Mouse (Mus musculus) liver, adult 2 months (tissue): ENCODE measurements around the gene Clip4. TPM values are rescaled to one million over a fixed set of nuclear protein-coding genes. Genes with fewer than 3 reads are reported as not detected.

Experiments
- DNase-seq: peaks from one replicate; pipeline ENCODE4 v3.0.0-alpha.2; 2011; ENCODE audit warnings: low read depth, low spot score; ENCODE audit errors: extremely low read depth
- H3K27ac ChIP-seq: fragments of 200-500 bp; replicated peaks from 2 replicates; pipeline ENCODE4 v1.5.1; 2012; ENCODE audit warnings: low read depth, mild to moderate bottlenecking, control low read depth, inconsistent platforms, low read length; ENCODE audit not compliant: insufficient read depth
- H3K27me3 ChIP-seq: fragments of 200-500 bp; 2 replicates; pipeline ENCODE4 v1.6.1; 2012; ENCODE audit warnings: mild to moderate bottlenecking, moderate library complexity, low read length, inconsistent platforms; ENCODE audit not compliant: control insufficient read depth, insufficient read depth
- H3K36me3 ChIP-seq: fragments of 200-500 bp; 2 replicates; pipeline ENCODE4 v1.6.1; 2012; ENCODE audit warnings: low read length, inconsistent platforms; ENCODE audit not compliant: control insufficient read depth, insufficient read depth
- H3K4me1 ChIP-seq: fragments of 200-500 bp; 2 replicates; pipeline ENCODE4 v1.6.1; 2011; ENCODE audit warnings: low read length; ENCODE audit not compliant: control insufficient read depth, insufficient read depth
- H3K4me3 ChIP-seq: fragments of 200-500 bp; 2 replicates; pipeline ENCODE4 v1.5.1; 2011; ENCODE audit warnings: low read depth, mild to moderate bottlenecking, control low read depth, low read length, moderate library complexity; ENCODE audit not compliant: insufficient read depth
- H3K79me2 ChIP-seq: fragments of 200-500 bp; 2 replicates; pipeline ENCODE4 v1.6.1; 2012; ENCODE audit warnings: inconsistent platforms, mild to moderate bottlenecking, low read length, moderate library complexity; ENCODE audit not compliant: control insufficient read depth, insufficient read depth
- H3K9ac ChIP-seq: fragments of 200-500 bp; 2 replicates; pipeline ENCODE4 v1.6.1; 2012; ENCODE audit warnings: low read depth, mild to moderate bottlenecking, control low read depth, inconsistent platforms, low read length
- CTCF ChIP-seq: fragments of 200-500 bp; IDR thresholded peaks from 2 replicates; pipeline ENCODE4 v1.5.1; 2011; ENCODE audit warnings: low read depth, low read length, control low read depth
- POLR2A ChIP-seq: fragments of 200-500 bp; IDR thresholded peaks from 2 replicates; pipeline ENCODE4 v1.6.1; 2011; ENCODE audit warnings: low read length, control low read depth; ENCODE audit not compliant: insufficient read depth; ENCODE audit errors: extremely low read depth
- WGBS: fragments of 180-500 bp; shearing (Covaris S2); methylation state at CpG from one replicate; pipeline ENCODE4 v1.1.7; 2018; 5-methylcytosine and 5-hydroxymethylcytosine counted together
- polyA plus RNA-seq: library from polyadenylated mRNA; depleted of rRNA; stranded (reverse); fragments of >200 nt; gene quantifications from 2 replicates; pipeline ENCODE4 v1.2.3, GENCODE M21; 2012
- total RNA-seq: library from RNA; depleted of rRNA; stranded (reverse); fragments of >200 nt; gene quantifications from 2 replicates; pipeline ENCODE4 v1.2.3, GENCODE M21; 2014

The Clip4 gene
- total and polyA plus RNA-seq, 2 experiments = 0.28 to 0.31 TPM

DNA sequence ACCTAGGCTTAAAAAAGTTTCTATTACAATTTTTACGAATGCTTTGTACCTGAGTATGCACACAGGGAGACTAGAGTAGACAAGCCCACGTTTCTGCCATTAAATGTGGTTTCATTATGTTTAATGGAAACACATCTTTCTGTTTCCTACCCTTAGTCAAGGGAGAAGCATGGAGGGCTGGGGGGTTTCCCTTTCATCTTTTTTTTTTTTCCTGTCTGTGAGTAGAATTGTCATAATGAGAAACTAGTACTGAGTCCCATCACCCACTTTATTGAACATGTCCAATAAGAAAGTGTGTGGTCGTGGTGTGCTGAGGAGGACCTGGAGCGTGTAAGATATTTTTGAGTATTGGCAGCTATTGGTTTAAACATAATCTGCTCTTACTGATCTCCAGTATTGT, 94.6 kb downstream of the Clip4 start:
- no peak overlapping the region for H3K9ac ChIP-seq
- 84% methylated on average over 4 of the region's 4 CpGs for WGBS
- H3K27ac ChIP-seq = no peak overlapping the region
- no peak for DNase-seq
- no peaks in the 10 kb centered on the region for H3K36me3 ChIP-seq
- no peak for TF ChIP-seq POLR2A
- TF ChIP-seq CTCF = no peak
- H3K79me2 ChIP-seq = no peaks in the 10 kb centered on the region
- no peak overlapping the region for H3K4me3 ChIP-seq
- no peaks in the 10 kb centered on the region for H3K4me1 ChIP-seq
- no peaks in the 10 kb centered on the region for H3K27me3 ChIP-seq

DNA sequence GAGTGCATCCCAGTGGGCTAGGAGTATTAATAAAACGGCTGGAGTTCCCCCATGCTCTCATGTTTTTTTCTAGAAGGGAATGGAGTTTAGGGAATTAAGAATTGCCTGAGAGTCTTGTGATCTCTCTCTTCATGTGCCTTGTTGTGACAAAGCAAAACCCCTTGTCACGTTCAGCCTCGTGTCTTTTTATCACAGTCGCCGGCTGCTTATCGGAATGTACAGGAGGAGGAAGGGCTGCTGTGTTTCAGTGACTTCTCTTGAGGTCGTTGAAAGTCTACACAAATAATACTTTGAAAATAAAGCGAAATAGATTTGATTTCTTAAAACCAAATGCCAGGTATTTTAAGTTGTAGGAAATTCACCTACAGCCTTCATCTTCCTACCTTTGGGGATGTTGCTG, 95.8 kb downstream of the Clip4 start:
- DNase-seq = no peak
- Histone ChIP-seq H3K36me3 (no peaks in the 10 kb centered on the region), H3K27me3 (no peaks in the 10 kb centered on the region), H3K79me2 (no peaks in the 10 kb centered on the region), H3K27ac (no peak overlapping the region), H3K9ac (no peak overlapping the region), H3K4me1 (no peaks in the 10 kb centered on the region), H3K4me3 (no peak overlapping the region)
- TF ChIP-seq CTCF (no peak), POLR2A (no peak)
- WGBS = 85% methylated on average over 8 of the region's 8 CpGs

DNA sequence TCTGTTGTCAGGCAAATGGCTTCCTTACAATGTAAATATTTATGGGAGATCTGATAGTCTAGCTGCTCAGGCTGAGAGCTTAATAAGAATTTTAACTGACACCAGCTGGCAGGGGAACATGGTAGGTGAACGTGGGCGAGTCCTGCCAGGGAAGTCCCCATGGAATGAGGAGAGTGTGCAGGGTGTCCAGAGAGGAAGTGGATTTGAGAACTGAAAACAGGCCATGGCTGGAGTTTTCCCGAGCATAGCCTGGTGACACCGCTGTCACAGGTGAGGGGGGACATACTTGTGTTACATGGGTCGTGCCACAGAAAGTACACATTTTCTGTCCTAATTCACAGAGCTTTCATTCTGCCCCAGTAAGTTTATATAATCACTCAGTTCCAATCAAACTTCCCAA, 97.2 kb downstream of the Clip4 start:
- Histone ChIP-seq H3K79me2 (no peaks in the 10 kb centered on the region), H3K9ac (no peak overlapping the region), H3K27me3 (peaks cover 8% of the 10 kb centered on the region), H3K4me3 (no peak overlapping the region), H3K4me1 (no peaks in the 10 kb centered on the region), H3K27ac (no peak overlapping the region), H3K36me3 (no peaks in the 10 kb centered on the region)
- WGBS = 78% methylated on average over 5 of the region's 5 CpGs
- TF ChIP-seq POLR2A (no peak), CTCF (no peak)
- DNase-seq = no peak

DNA sequence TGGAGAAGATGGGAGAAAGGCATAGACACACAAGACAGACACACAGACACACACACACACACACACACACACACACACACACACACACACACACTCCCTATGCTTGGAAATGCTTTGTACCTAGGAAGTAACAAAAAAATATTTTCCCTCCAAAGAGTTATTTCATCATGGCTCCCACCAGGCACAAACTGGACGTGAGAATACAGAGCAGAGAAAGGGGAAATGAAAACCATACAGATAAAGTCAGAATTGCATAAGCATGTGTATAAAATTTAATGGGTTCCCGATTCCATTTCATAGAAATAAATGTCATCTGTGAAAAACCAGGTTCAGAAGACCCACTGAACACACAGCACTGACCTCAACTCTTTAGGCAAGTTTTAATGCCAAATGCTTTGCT, 99.6 kb downstream of the Clip4 start:
- no peaks in the 10 kb centered on the region for H3K79me2 ChIP-seq
- H3K9ac ChIP-seq = no peak overlapping the region
- H3K36me3 ChIP-seq = no peaks in the 10 kb centered on the region
- no peak overlapping the region for H3K4me3 ChIP-seq
- DNase-seq = no peak
- no peak overlapping the region for H3K27ac ChIP-seq
- peaks cover 8% of the 10 kb centered on the region for H3K27me3 ChIP-seq
- WGBS = 82% methylated on average over 2 of the region's 2 CpGs
- TF ChIP-seq CTCF (no peak), POLR2A (no peak)
- no peaks in the 10 kb centered on the region for H3K4me1 ChIP-seq

DNA sequence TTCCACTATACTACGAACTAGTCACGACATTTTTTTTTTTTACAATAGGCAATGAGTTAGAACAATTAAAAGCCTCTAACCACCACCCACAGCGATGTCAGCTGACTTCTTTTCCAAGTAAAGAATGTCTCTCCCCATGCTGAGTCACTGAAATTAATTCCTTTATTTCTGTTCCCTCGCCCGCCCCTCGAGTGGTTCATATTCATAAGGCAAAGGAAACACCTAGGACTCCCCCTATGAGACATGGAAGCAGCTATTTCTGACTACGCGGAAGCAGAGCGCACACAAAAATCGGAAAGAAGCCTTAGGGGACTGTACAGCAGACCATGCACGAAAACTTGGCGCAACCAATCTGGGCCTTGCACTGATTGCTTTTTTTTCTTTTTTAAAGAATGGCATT, 100.6 kb downstream of the Clip4 start:
- Histone ChIP-seq H3K9ac (no peak overlapping the region), H3K27ac (no peak overlapping the region), H3K36me3 (no peaks in the 10 kb centered on the region), H3K27me3 (peaks cover 8% of the 10 kb centered on the region), H3K4me3 (no peak overlapping the region), H3K4me1 (no peaks in the 10 kb centered on the region), H3K79me2 (no peaks in the 10 kb centered on the region)
- 92% methylated on average over 12 of the region's 12 CpGs for WGBS
- TF ChIP-seq POLR2A (no peak), CTCF (no peak)
- no peak for DNase-seq

DNA sequence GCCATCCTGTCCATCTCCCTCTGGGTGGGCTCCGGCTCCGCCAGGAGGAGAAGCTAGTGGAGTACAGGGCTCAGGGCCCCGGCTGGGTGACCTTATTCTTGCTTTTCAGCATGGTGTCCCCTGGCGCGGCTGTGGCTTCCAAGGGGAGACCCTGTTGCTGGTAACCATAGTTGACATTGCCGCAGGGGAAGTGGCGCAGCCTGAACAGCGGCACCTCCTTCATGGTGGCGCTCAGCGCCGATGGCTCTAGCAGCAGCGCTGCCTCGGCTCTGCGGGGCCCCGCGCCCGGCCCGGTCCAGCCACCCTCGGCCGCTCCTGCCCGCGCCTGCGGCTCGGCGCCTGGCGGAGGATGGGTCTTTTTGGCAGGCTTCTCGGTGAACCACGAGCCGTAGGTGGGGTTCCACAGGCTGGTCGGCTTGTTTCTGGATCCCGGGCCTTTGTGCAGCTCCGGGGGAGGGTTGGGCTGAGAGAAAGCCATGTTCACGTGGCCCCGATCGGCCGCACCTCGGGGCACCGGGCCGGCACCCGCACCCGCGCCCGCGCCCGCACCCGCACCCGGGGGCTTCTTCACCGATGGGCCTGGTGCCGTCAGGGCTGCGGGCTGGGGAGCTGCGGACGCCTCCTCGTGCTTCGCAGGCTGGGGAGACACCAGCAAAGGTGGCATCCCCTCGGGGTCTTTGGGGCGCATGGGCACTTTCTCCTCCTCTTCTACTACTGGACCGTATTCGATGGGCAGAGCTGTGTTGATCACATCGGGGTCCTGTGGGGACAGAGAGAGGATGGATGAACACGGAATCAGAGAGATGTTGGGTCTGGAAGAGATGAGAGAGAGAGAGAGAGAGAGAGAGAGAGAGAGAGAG, 101.3 kb downstream of the Clip4 start:
- H3K4me3 ChIP-seq = no peak overlapping the region
- no peak overlapping the region for H3K9ac ChIP-seq
- no peaks in the 10 kb centered on the region for H3K36me3 ChIP-seq
- TF ChIP-seq CTCF = no peak
- peaks cover 8% of the 10 kb centered on the region for H3K27me3 ChIP-seq
- no peaks in the 10 kb centered on the region for H3K79me2 ChIP-seq
- H3K27ac ChIP-seq = no peak overlapping the region
- no peak for DNase-seq
- 7% methylated on average over 60 of the region's 60 CpGs for WGBS
- no peaks in the 10 kb centered on the region for H3K4me1 ChIP-seq
